Mouse (Mus musculus) liver, postnatal 0 days (tissue): ENCODE measurements at regions not wholly inside any gene's neighbourhood (a gene's known extent, or its start where the extent isn't known, plus 50 kb on each side); places are given as distances from the start of the nearest gene placed in this dataset.

Experiments used
- CTCF ChIP-seq: sonication (generic); IDR thresholded peaks from 2 replicates; pipeline ENCODE4 v1.5.1; 2016; ENCODE audit warnings: antibody characterized with exemption, low read depth
- EP300 ChIP-seq: IDR thresholded peaks from 2 replicates; pipeline ENCODE4 v1.6.1; 2016; ENCODE audit warnings: antibody characterized with exemption, low read depth, mild to moderate bottlenecking

GRCm38 (mm10) chr7:37841549-37841948 lies 68.1 kb upstream of the Zfp536 start:
- no peak for TF ChIP-seq CTCF
- TF ChIP-seq EP300 = no peak
